Mouse (Mus musculus) right cerebral cortex, postnatal 25 days (tissue): ENCODE results near the gene Lrrc43.
"Not testable (repeated sequence)": the region's sequence is repeated elsewhere in the genome, so short reads cannot be mapped to it uniquely, and the experiment has no call there.

ENCODE experiments used
- DNase-seq: peaks from one replicate; pipeline ENCODE4 v3.0.0; 2022

Lrrc43 gene

GRCm38 (mm10) chr5:123489112-123489785 is at the start of gene Lrrc43, which contains the start of gene Il31:
TSS of gene Lrrc43 (plus strand) at chr5:123489305.
TSS of gene Il31 (minus strand) at chr5:123489489.
- DNase-seq = no peak

- no peak for DNase-seq
Observed at GRCm38 (mm10) chr5:123439312-123439711, 49.8 kb upstream of the Lrrc43 start.

GRCm38 (mm10) chr5:123439941-123440340 is 49.2 kb upstream of the Lrrc43 start:
- no peak for DNase-seq

- no peak for DNase-seq
Observed at GRCm38 (mm10) chr5:123440664-123441063, 48.4 kb upstream of the Lrrc43 start.

- DNase-seq = no peak
Observed at GRCm38 (mm10) chr5:123442283-123442682, 46.8 kb upstream of the Lrrc43 start.

- DNase-seq = peak; percentile 58
Observed at GRCm38 (mm10) chr5:123444069-123444468, 45.0 kb upstream of the Lrrc43 start.

- no peak for DNase-seq
Observed at GRCm38 (mm10) chr5:123444849-123445334, 44.2 kb upstream of the Lrrc43 start.

GRCm38 (mm10) chr5:123451886-123452285 is 37.2 kb upstream of the Lrrc43 start:
- DNase-seq = no peak

GRCm38 (mm10) chr5:123461420-123461819 is 27.7 kb upstream of the Lrrc43 start:
- no peak for DNase-seq

- DNase-seq = no peak
Observed at GRCm38 (mm10) chr5:123464638-123465037, 24.5 kb upstream of the Lrrc43 start.

- DNase-seq = no peak
Observed at GRCm38 (mm10) chr5:123470784-123471400, 18.2 kb upstream of the Lrrc43 start.

- no peak for DNase-seq
Observed at GRCm38 (mm10) chr5:123473817-123474216, 15.3 kb upstream of the Lrrc43 start.

GRCm38 (mm10) chr5:123487659-123488395 is 1.3 kb upstream of the Lrrc43 start:
- DNase-seq = no peak

- DNase-seq = no peak
Observed at GRCm38 (mm10) chr5:123489935-123490334, 830 bp downstream of the Lrrc43 start.

- peak; percentile 48 for DNase-seq
Observed at GRCm38 (mm10) chr5:123499717-123500116, 10.6 kb downstream of the Lrrc43 start.

- no peak for DNase-seq
Observed at GRCm38 (mm10) chr5:123501973-123502372, 12.9 kb downstream of the Lrrc43 start.

- DNase-seq = peak; percentile 77
Observed at GRCm38 (mm10) chr5:123507936-123508723, 19.0 kb downstream of the Lrrc43 start.

GRCm38 (mm10) chr5:123508921-123509320 is 19.8 kb downstream of the Lrrc43 start:
- DNase-seq = no peak

GRCm38 (mm10) chr5:123510160-123510559 is 21.1 kb downstream of the Lrrc43 start, which contains the start of gene B3gnt4:
TSS of gene B3gnt4 (plus strand) at chr5:123510460.
- DNase-seq = no peak

- not testable (repeated sequence) for DNase-seq
Observed at GRCm38 (mm10) chr5:123511426-123511825, 22.3 kb downstream of the Lrrc43 start.

- DNase-seq = no peak
Observed at GRCm38 (mm10) chr5:123512102-123512501, 23.0 kb downstream of the Lrrc43 start.

GRCm38 (mm10) chr5:123514871-123515270 is 25.8 kb downstream of the Lrrc43 start:
- DNase-seq = no peak

GRCm38 (mm10) chr5:123520666-123521065 is 31.6 kb downstream of the Lrrc43 start:
- no peak for DNase-seq
